Comparison of ENCODE assay signal across 10 mouse cellular contexts in genomic region chr4:63275251-63275650, GRCm38 (mm10).
DNase-seq lines count a peak whose midpoint lies in the region; ATAC-seq lines count a peak whose summit lies in the region.
"Had no signal": no experiment of that assay in that cellular context is flagged by ENCODE, and none has a peak within 500 bp of the region (broad histone marks: within the 10 kb centered on the region; RNA-seq: fewer than 3 reads in every experiment).

No protein-coding gene starts in this region.

- ATAC-seq in heart, embryonic 12.5 days (ENCODE audit: insufficient number of reproducible peaks, low FRiP score): no peak
- no peak for ATAC-seq in midbrain, embryonic 13.5 days
- peak; percentile 82 for ATAC-seq in forebrain, embryonic 16.5 days
- ATAC-seq in granulocyte monocyte progenitor cell, adult 5-6 weeks (replicated peaks; ENCODE audit: poor library complexity, severe bottlenecking): no peak
- ATAC-seq: Patski had no signal

- H3K4me1 ChIP-seq in heart, embryonic 12.5 days (replicated peaks): peaks cover 13% of the 10 kb centered on the region; the same call in 1 of the 2 replicates
- peaks cover 3% of the 10 kb centered on the region; the same call in 1 of the 2 replicates for H3K4me1 ChIP-seq in midbrain, embryonic 13.5 days (replicated peaks)
- H3K4me1 ChIP-seq in midbrain, embryonic 10.5 days: no peaks in the 10 kb centered on the region
- peaks cover 8% of the 10 kb centered on the region; the same call in 1 of the 2 replicates for H3K4me1 ChIP-seq in forebrain, embryonic 16.5 days (replicated peaks; ENCODE audit: control insufficient read depth, insufficient read depth, low read length)

- DNase-seq in heart, adult 18-20 months: peak; percentile 61 to 77
- no peak for DNase-seq in midbrain, embryonic 10.5 days (ENCODE audit: low spot score)
- peak; percentile 16 to 62 for DNase-seq in lung, postnatal 4 days
- no peak for DNase-seq in embryo, embryonic 11 days

- 55% methylated on average over 8 of the region's 8 CpGs for WGBS in heart, embryonic 12.5 days
- 60% methylated on average over 8 of the region's 8 CpGs for WGBS in midbrain, embryonic 13.5 days
- WGBS in midbrain, embryonic 10.5 days: 65% methylated on average over 8 of the region's 8 CpGs
- WGBS in forebrain, embryonic 16.5 days: 38% methylated on average over 8 of the region's 8 CpGs

- H3K36me3 ChIP-seq in heart, embryonic 12.5 days: no peaks in the 10 kb centered on the region
- no peaks in the 10 kb centered on the region for H3K36me3 ChIP-seq in midbrain, embryonic 13.5 days
- H3K36me3 ChIP-seq in midbrain, embryonic 10.5 days: no peaks in the 10 kb centered on the region
- H3K36me3 ChIP-seq in forebrain, embryonic 16.5 days (ENCODE audit: control insufficient read depth, insufficient read depth): no peaks in the 10 kb centered on the region
- H3K36me3 ChIP-seq: hindbrain, embryonic 13.5 days had no signal

- no peak overlapping the region for H3K9ac ChIP-seq in heart, embryonic 12.5 days
- no peak overlapping the region for H3K9ac ChIP-seq in midbrain, embryonic 13.5 days (replicated peaks)
- H3K9ac ChIP-seq in forebrain, embryonic 16.5 days (replicated peaks; ENCODE audit: low read depth, low read length): no peak overlapping the region
- H3K9ac ChIP-seq: hindbrain, embryonic 13.5 days had no signal

- H3K4me2 ChIP-seq in heart, embryonic 12.5 days: no peak overlapping the region
- H3K4me2 ChIP-seq in midbrain, embryonic 13.5 days (replicated peaks): no peak overlapping the region
- H3K4me2 ChIP-seq in forebrain, embryonic 16.5 days (ENCODE audit: low read length): no peak overlapping the region
- H3K4me2 ChIP-seq: hindbrain, embryonic 13.5 days had no signal

- peaks cover 25% of the 10 kb centered on the region for H3K27me3 ChIP-seq in heart, embryonic 12.5 days (replicated peaks)
- no peaks in the 10 kb centered on the region for H3K27me3 ChIP-seq in midbrain, embryonic 13.5 days
- H3K27me3 ChIP-seq in midbrain, embryonic 10.5 days (ENCODE audit: low read depth, poor library complexity, severe bottlenecking): no peaks in the 10 kb centered on the region
- H3K27me3 ChIP-seq in forebrain, embryonic 16.5 days (replicated peaks; ENCODE audit: control insufficient read depth, insufficient read depth, low read length): no peaks in the 10 kb centered on the region
- H3K27me3 ChIP-seq: hindbrain, embryonic 13.5 days; Patski had no signal

- no peak overlapping the region for H3K4me3 ChIP-seq in heart, embryonic 12.5 days
- no peak overlapping the region for H3K4me3 ChIP-seq in midbrain, embryonic 13.5 days (replicated peaks)
- H3K4me3 ChIP-seq in midbrain, embryonic 10.5 days: no peak overlapping the region
- H3K4me3 ChIP-seq in forebrain, embryonic 16.5 days (replicated peaks; ENCODE audit: low read length): no peak overlapping the region
- H3K4me3 ChIP-seq: hindbrain, embryonic 13.5 days had no signal

- H3K9me3 ChIP-seq in heart, embryonic 12.5 days (replicated peaks): no peaks in the 10 kb centered on the region
- no peaks in the 10 kb centered on the region for H3K9me3 ChIP-seq in midbrain, embryonic 13.5 days
- H3K9me3 ChIP-seq in midbrain, embryonic 10.5 days (replicated peaks): no peaks in the 10 kb centered on the region
- H3K9me3 ChIP-seq in forebrain, embryonic 16.5 days (ENCODE audit: control insufficient read depth, low read length): no peaks in the 10 kb centered on the region
- H3K9me3 ChIP-seq: hindbrain, embryonic 13.5 days had no signal

- H3K27ac ChIP-seq in heart, embryonic 12.5 days (ENCODE audit: poor library complexity, severe bottlenecking): no peak overlapping the region
- peak overlapping the region; percentile 22; the same call in 1 of the 2 replicates for H3K27ac ChIP-seq in midbrain, embryonic 13.5 days
- no peak overlapping the region for H3K27ac ChIP-seq in midbrain, embryonic 10.5 days (replicated peaks)
- H3K27ac ChIP-seq in forebrain, embryonic 16.5 days (ENCODE audit: low read length): no peak overlapping the region
- H3K27ac ChIP-seq: hindbrain, embryonic 13.5 days had no signal

Comparison
In these comparisons a context has a peak if more than half of its experiments do, and no peak if none do; other contexts are left out.
1. DNase-seq: peak in heart, adult 18-20 months (2 of 2) and lung, postnatal 4 days (2 of 2); none in midbrain, embryonic 10.5 days (single experiment) and embryo, embryonic 11 days (single experiment).